Mouse (Mus musculus) kidney, postnatal 0 days (tissue): ENCODE measurements around the gene Dnah1. TPM values are rescaled to one million over a fixed set of nuclear protein-coding genes. Genes with fewer than 3 reads are reported as not detected.

Experiments
- ATAC-seq: fragments of 200-750 bp; cut with Nextera tagmentation; replicated peaks from 2 replicates; pipeline ENCODE4 v1.8.0; 2017; ENCODE audit warnings: low read depth, moderate number of reproducible peaks, moderate TSS enrichment, moderate library complexity; ENCODE audit not compliant: low FRiP score
- DNase-seq: peaks from one replicate; pipeline ENCODE4 v3.0.0-alpha.2; 2016; ENCODE audit warnings: low spot score
- H3K27ac ChIP-seq: fragments of 300-500 bp; sonication (generic); 2 replicates; pipeline ENCODE4 v1.5.1; 2014; ENCODE audit warnings: mild to moderate bottlenecking
- H3K27me3 ChIP-seq: fragments of 300-500 bp; sonication (generic); 2 replicates; pipeline ENCODE4 v1.6.1; 2014; ENCODE audit warnings: low read length, mixed read lengths; ENCODE audit not compliant: insufficient read depth
- H3K36me3 ChIP-seq: fragments of 300-500 bp; sonication (generic); 2 replicates; pipeline ENCODE4 v1.6.1; 2014; ENCODE audit warnings: low read length, mixed read lengths; ENCODE audit not compliant: insufficient read depth
- H3K4me1 ChIP-seq: fragments of 300-500 bp; sonication (generic); replicated peaks from 2 replicates; pipeline ENCODE4 v1.6.1; 2014; ENCODE audit warnings: antibody characterized with exemption, low read length, mixed read lengths; ENCODE audit not compliant: insufficient read depth
- H3K4me2 ChIP-seq: fragments of 300-500 bp; sonication (generic); 2 replicates; pipeline ENCODE4 v1.6.1; 2014; ENCODE audit warnings: mild to moderate bottlenecking, low read length, moderate library complexity, mixed read lengths
- H3K4me3 ChIP-seq: fragments of 300-500 bp; sonication (generic); replicated peaks from 2 replicates; pipeline ENCODE4 v1.5.1; 2014; ENCODE audit warnings: low read depth, low read length
- H3K9ac ChIP-seq: fragments of 300-500 bp; sonication (generic); 2 replicates; pipeline ENCODE4 v1.6.1; 2014; ENCODE audit warnings: low read depth, low read length
- H3K9me3 ChIP-seq: fragments of 300-500 bp; sonication (generic); replicated peaks from 2 replicates; pipeline ENCODE4 v1.6.1; 2016; ENCODE audit warnings: low read length, inconsistent platforms, mixed read lengths
- CTCF ChIP-seq: IDR thresholded peaks from 2 replicates; pipeline ENCODE4 v1.5.1; 2016; ENCODE audit warnings: antibody characterized with exemption, low read depth, mild to moderate bottlenecking, moderate library complexity
- WGBS: fragments of 180-500 bp; shearing (Covaris S2); extraction: QIAGEN DNeasy Blood & Tissue Kit; methylation state at CpG from one replicate; pipeline ENCODE4 v1.1.7; 2014; 5-methylcytosine and 5-hydroxymethylcytosine counted together
- polyA plus RNA-seq: library from polyadenylated mRNA; unstranded; fragments of >200 nt; fragmentation: Nextera tagmentation; extraction: Ambion mirVana; gene quantifications from 2 replicates; pipeline ENCODE4 v1.2.1, GENCODE M21; 2015

The Dnah1 gene
- polyA plus RNA-seq, 1 experiment from 2014 or later = 4.3 TPM

DNA sequence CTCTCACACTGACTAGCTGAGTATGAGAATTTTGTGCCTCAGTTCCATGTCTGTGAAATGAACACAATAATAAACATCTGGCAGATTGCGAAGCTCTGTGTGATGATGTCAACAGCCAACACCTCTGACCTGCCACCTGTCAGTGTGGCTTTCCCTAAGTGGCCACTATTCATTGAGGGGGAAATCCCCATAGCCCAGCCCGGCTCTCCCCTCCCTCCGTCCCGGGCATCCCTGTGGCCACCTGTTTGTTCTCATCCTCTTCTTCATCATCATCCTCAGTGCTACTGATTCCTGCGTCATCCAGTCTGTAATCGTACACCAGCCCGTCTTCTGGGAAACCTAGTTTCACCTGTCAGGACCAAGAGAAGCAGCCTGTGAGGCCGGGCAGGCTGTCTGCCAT, 38.0 kb downstream of the Dnah1 start:
- no peak for ATAC-seq
- no peak for DNase-seq
- no peaks in the 10 kb centered on the region for H3K36me3 ChIP-seq
- H3K27ac ChIP-seq = no peak overlapping the region
- no peaks in the 10 kb centered on the region for H3K27me3 ChIP-seq
- no peak overlapping the region for H3K4me2 ChIP-seq
- no peak overlapping the region for H3K9ac ChIP-seq
- no peak for TF ChIP-seq CTCF
- H3K9me3 ChIP-seq = no peaks in the 10 kb centered on the region
- H3K4me3 ChIP-seq = no peak overlapping the region
- WGBS = 72% methylated on average over 8 of the region's 8 CpGs
- H3K4me1 ChIP-seq = no peaks in the 10 kb centered on the region

DNA sequence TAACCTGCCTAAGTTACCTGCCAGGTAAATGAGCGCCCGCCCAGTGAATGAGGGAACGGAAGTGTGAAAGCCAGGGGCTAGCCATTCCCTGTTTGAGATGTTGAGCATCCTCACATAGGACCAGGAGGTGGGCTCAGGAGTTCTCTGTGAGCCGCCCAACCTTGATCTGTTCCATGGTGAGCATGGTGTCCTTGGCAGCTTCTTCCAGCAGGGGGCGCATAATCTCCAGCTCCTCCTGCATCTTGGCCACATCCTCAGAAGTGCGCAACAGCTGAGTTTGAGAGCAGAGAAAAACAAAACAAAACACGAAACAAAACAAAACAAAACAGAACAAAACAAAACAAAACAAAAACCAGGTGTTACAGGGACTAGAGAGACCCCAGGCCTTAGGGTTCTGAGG, 51.5 kb downstream of the Dnah1 start:
- Histone ChIP-seq H3K4me2 (no peak overlapping the region), H3K9ac (no peak overlapping the region), H3K27me3 (no peaks in the 10 kb centered on the region), H3K9me3 (no peaks in the 10 kb centered on the region), H3K4me1 (peaks cover 10% of the 10 kb centered on the region; the same call in 1 of the 2 replicates), H3K27ac (no peak overlapping the region), H3K36me3 (no peaks in the 10 kb centered on the region), H3K4me3 (no peak overlapping the region)
- 0 out of 2 replicates have a peak, but pooled peaks have one; percentile 12 for ATAC-seq
- peak; percentile 85 for DNase-seq
- WGBS = 23% methylated on average over 7 of the region's 7 CpGs
- TF ChIP-seq CTCF = peak; percentile 93

DNA sequence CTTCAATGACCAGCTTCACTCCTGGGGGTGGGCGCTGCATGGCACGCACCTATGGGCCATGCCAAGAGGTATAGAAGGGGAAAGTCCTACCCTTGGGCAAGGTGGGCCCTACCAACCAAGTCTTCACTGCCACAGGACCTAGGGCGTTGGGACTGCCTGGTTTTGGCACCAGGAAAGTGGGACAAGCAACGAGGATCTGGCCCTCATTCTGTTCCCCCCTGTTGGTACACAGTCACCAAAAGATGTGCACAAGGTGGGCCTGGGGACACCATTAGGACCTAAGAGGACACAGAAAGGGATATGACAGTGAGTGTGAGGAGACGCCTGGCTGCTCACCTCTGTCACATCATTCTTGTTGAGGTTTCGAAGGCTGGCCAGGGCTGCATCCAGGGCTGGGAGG, 52.6 kb downstream of the Dnah1 start:
- ATAC-seq = no peak
- peaks cover 10% of the 10 kb centered on the region; the same call in 1 of the 2 replicates for H3K4me1 ChIP-seq
- H3K9me3 ChIP-seq = no peaks in the 10 kb centered on the region
- H3K27ac ChIP-seq = no peak overlapping the region
- no peak overlapping the region for H3K4me3 ChIP-seq
- H3K36me3 ChIP-seq = no peaks in the 10 kb centered on the region
- TF ChIP-seq CTCF = no peak
- WGBS = 93% methylated on average over 6 of the region's 6 CpGs
- no peak overlapping the region for H3K9ac ChIP-seq
- no peaks in the 10 kb centered on the region for H3K27me3 ChIP-seq
- DNase-seq = no peak
- no peak overlapping the region for H3K4me2 ChIP-seq

DNA sequence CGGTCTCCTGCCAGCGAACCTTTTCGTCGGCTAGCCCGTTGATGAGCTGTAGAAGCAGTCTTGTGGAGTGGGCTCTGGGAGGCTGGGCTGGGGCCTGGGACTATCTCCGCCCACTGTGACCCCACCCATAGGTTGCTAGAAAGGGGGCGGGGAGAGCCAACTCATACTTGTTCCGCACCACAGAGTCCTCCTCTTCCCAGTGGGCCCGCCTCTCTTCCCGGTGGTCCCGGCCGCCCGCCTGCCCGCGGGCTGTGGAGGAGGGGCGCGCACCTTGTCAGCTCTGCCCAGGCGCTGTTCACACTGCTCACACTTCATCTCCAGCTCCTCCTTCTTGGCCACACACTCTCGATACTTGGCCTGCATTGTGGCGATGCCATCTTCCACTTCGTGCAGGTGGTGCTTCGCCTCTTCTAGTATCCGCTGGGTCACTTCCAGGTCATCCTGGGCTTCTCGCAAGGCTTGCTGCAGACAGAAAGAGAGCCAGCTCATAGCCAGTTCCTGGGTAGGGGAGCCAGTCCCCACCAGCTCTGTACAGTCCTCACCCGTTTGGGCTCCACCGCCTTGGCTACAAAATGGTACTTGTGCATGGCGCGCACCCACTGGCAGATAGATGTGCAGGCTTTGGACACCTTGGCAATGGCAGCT, 54.1 kb downstream of the Dnah1 start:
- H3K4me3 ChIP-seq = peak overlapping the region; percentile 10
- no peaks in the 10 kb centered on the region for H3K9me3 ChIP-seq
- peak overlapping the region; percentile 45; the same call in 1 of the 2 replicates for H3K9ac ChIP-seq
- no peak for TF ChIP-seq CTCF
- WGBS = 13% methylated on average over 27 of the region's 28 CpGs
- H3K27me3 ChIP-seq = no peaks in the 10 kb centered on the region
- H3K36me3 ChIP-seq = no peaks in the 10 kb centered on the region
- peaks cover 10% of the 10 kb centered on the region; the same call in 1 of the 2 replicates for H3K4me1 ChIP-seq
- peak overlapping the region; percentile 38; the same call in 1 of the 2 replicates for H3K27ac ChIP-seq
- H3K4me2 ChIP-seq = peak overlapping the region; percentile 49
- DNase-seq = peak; percentile 93
- ATAC-seq = peak; percentile 86

DNA sequence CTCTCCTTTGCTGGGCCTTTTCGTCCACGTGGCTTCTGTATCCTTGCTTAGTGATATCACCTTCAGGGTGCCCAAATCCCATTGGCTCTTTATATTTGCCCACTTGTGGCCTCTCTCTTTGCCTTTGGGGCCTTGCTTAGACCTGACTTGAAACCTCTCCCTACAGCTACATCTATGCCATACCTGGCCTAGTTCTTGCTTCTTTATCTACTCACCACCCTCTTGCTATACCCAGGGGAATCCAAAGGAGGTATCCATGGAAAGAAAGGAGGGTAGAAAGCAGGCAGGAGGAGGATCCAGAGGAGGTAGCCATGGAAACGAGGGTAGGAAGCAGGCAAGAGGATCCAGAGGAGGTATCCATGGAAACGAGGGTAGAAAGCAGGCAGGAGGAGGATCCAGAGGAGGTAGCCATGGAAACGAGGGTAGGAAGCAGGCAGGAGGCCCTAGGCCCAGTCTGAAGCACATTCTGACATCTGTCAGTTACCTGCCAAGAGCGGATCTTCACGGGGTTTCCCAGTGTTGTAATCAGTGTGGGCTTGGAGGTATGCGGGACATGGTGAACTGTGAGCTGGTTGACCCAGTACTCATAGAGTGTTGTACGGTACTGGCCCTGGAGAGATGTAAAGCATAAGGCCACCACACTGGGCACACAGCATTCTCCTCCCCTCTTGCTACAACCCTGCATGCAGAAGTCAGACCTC, 55.2 kb downstream of the Dnah1 start:
- Histone ChIP-seq H3K36me3 (no peaks in the 10 kb centered on the region), H3K4me1 (peaks cover 10% of the 10 kb centered on the region; the same call in 1 of the 2 replicates), H3K27ac (no peak overlapping the region), H3K9me3 (no peaks in the 10 kb centered on the region), H3K4me2 (no peak overlapping the region; the same call in 1 of the 2 replicates), H3K9ac (no peak overlapping the region), H3K4me3 (no peak overlapping the region), H3K27me3 (no peaks in the 10 kb centered on the region)
- DNase-seq (no peak), ATAC-seq (no peak)
- no peak for TF ChIP-seq CTCF
- WGBS = 70% methylated on average over 9 of the region's 9 CpGs

DNA sequence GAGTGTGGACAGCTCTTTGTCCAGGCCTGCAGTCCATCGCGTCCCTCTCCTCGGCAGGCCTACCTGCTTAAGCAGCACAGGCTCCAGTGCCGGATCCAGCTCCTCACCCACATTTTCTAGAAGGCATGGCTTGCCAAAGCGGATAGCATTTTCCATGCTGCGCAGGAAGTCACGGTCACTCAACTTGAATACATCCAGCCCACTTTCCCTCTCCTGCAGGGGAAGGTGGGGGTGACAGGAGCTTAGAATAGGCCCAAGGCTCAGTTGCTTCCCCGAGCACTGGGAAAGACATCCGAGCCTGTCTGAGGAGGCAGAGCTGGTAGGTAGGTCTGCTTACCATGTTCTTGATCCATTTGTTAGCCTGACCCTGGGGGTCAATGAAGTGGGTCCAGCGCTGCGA, 56.0 kb downstream of the Dnah1 start:
- Histone ChIP-seq H3K27ac (no peak overlapping the region), H3K4me3 (no peak overlapping the region), H3K9ac (no peak overlapping the region), H3K9me3 (no peaks in the 10 kb centered on the region), H3K27me3 (no peaks in the 10 kb centered on the region), H3K4me2 (no peak overlapping the region), H3K36me3 (0 out of 2 replicates have a peak, but pooled peaks cover 4% of the 10 kb centered on the region), H3K4me1 (peaks cover 10% of the 10 kb centered on the region; the same call in 1 of the 2 replicates)
- DNase-seq = no peak
- 79% methylated on average over 11 of the region's 11 CpGs for WGBS
- no peak for ATAC-seq
- TF ChIP-seq CTCF = no peak
